Mouse (Mus musculus): ENCODE data around the gene Rbm20. TPM values are rescaled to one million over a fixed set of nuclear protein-coding genes. Genes with fewer than 3 reads are reported as not detected.

Gene Rbm20
- polyA plus RNA-seq, 2 experiments: 0.04 to 0.18 TPM

- TF ChIP-seq CTCF (IDR thresholded peaks at IDR 0.05; ENCODE audit: low read depth) (no peak), EP300 (IDR thresholded peaks at IDR 0.05; ENCODE audit: low read depth) (no peak)
- Histone ChIP-seq H3K4me2 (ENCODE audit: low read depth) (no peak overlapping the region), H3K4me1 (replicated peaks; ENCODE audit: control insufficient read depth in 2 of 2, insufficient read depth in 2 of 2, low read length in 1 of 2) (peaks cover 5 to 8% of the 10 kb centered on the region in 2 experiments), H3K4me3 (ENCODE audit: insufficient read depth in 1 of 2, low read depth in 2 of 2, low read length in 2 of 2) (no peak overlapping the region), H3K36me3 (replicated peaks; ENCODE audit: control insufficient read depth, insufficient read depth, low read depth) (no peaks in the 10 kb centered on the region), H3K9ac (replicated peaks) (no peak overlapping the region), H3K9me3 (ENCODE audit: control insufficient read depth, low read length) (no peaks in the 10 kb centered on the region), H3K27ac (no peak overlapping the region), H3K27me3 (ENCODE audit: control insufficient read depth, insufficient read depth, low read length) (no peaks in the 10 kb centered on the region)
- 77% methylated on average over 8 of the region's 8 CpGs for WGBS (ENCODE audit: insufficient replicate concordance)
- no peak for ATAC-seq (ENCODE audit: insufficient read depth)
- no peak for DNase-seq (ENCODE audit: low read depth in 3 of 3, low spot score in 3 of 3)
These were observed 166.9 kb downstream of the Rbm20 start for GRCm38 (mm10) chr19:53843972-53844371.

GRCm38 (mm10) chr19:53848272-53848995 is 171.3 kb downstream of the Rbm20 start:
- Histone ChIP-seq H3K4me2 (ENCODE audit: low read depth) (no peak overlapping the region), H3K9ac (replicated peaks) (no peak overlapping the region), H3K27me3 (ENCODE audit: control insufficient read depth, insufficient read depth, low read length) (no peaks in the 10 kb centered on the region), H3K9me3 (ENCODE audit: control insufficient read depth, low read length) (no peaks in the 10 kb centered on the region), H3K27ac (no peak overlapping the region), H3K4me3 (ENCODE audit: insufficient read depth in 1 of 2, low read depth in 2 of 2, low read length in 2 of 2) (no peak overlapping the region), H3K4me1 (replicated peaks; ENCODE audit: control insufficient read depth in 2 of 2, insufficient read depth in 2 of 2, low read length in 1 of 2) (peaks cover 7 to 12% of the 10 kb centered on the region in 2 experiments), H3K36me3 (replicated peaks; ENCODE audit: control insufficient read depth, insufficient read depth, low read depth) (no peaks in the 10 kb centered on the region)
- ATAC-seq (ENCODE audit: insufficient read depth) (peak; percentile 76), DNase-seq (ENCODE audit: low read depth in 3 of 3, low spot score in 3 of 3) (peak; percentile 30 to 40 (median 31))
- TF ChIP-seq CTCF (IDR thresholded peaks at IDR 0.05; ENCODE audit: low read depth) (no peak), EP300 (IDR thresholded peaks at IDR 0.05; ENCODE audit: low read depth) (peak; percentile 68)
- WGBS (ENCODE audit: insufficient replicate concordance): 58% methylated on average over 10 of the region's 10 CpGs

- no peak overlapping the region for H3K9ac ChIP-seq (replicated peaks)
- H3K27ac ChIP-seq: no peak overlapping the region
- H3K27me3 ChIP-seq (ENCODE audit: control insufficient read depth, insufficient read depth, low read length): no peaks in the 10 kb centered on the region
- TF ChIP-seq EP300 (IDR thresholded peaks at IDR 0.05; ENCODE audit: low read depth): no peak
- TF ChIP-seq CTCF (IDR thresholded peaks at IDR 0.05; ENCODE audit: low read depth): no peak
- H3K36me3 ChIP-seq (replicated peaks; ENCODE audit: control insufficient read depth, insufficient read depth, low read depth): no peaks in the 10 kb centered on the region
- no peak for ATAC-seq (ENCODE audit: insufficient read depth)
- 65% methylated on average over 18 of the region's 18 CpGs for WGBS (ENCODE audit: insufficient replicate concordance)
- no peak overlapping the region for H3K4me3 ChIP-seq (ENCODE audit: insufficient read depth in 1 of 2, low read depth in 2 of 2, low read length in 2 of 2)
- H3K4me2 ChIP-seq (ENCODE audit: low read depth): no peak overlapping the region
- H3K4me1 ChIP-seq (replicated peaks; ENCODE audit: control insufficient read depth in 2 of 2, insufficient read depth in 2 of 2, low read length in 1 of 2): peaks cover 7 to 12% of the 10 kb centered on the region in 2 experiments
- no peaks in the 10 kb centered on the region for H3K9me3 ChIP-seq (ENCODE audit: control insufficient read depth, low read length)
- no peak for DNase-seq (ENCODE audit: low read depth in 3 of 3, low spot score in 3 of 3)
These were observed 173.2 kb downstream of the Rbm20 start for GRCm38 (mm10) chr19:53850166-53850922.

GRCm38 (mm10) chr19:53851352-53851751 is 174.2 kb downstream of the Rbm20 start:
- Histone ChIP-seq H3K27ac (no peak overlapping the region), H3K4me1 (replicated peaks; ENCODE audit: control insufficient read depth in 2 of 2, insufficient read depth in 2 of 2, low read length in 1 of 2) (peaks cover 7 to 12% of the 10 kb centered on the region in 2 experiments), H3K9me3 (ENCODE audit: control insufficient read depth, low read length) (no peaks in the 10 kb centered on the region), H3K9ac (replicated peaks) (no peak overlapping the region), H3K4me3 (ENCODE audit: insufficient read depth in 1 of 2, low read depth in 2 of 2, low read length in 2 of 2) (no peak overlapping the region), H3K27me3 (ENCODE audit: control insufficient read depth, insufficient read depth, low read length) (no peaks in the 10 kb centered on the region), H3K36me3 (replicated peaks; ENCODE audit: control insufficient read depth, insufficient read depth, low read depth) (no peaks in the 10 kb centered on the region), H3K4me2 (ENCODE audit: low read depth) (no peak overlapping the region)
- TF ChIP-seq CTCF (IDR thresholded peaks at IDR 0.05; ENCODE audit: low read depth) (no peak), EP300 (IDR thresholded peaks at IDR 0.05; ENCODE audit: low read depth) (no peak)
- DNase-seq (ENCODE audit: low read depth in 3 of 3, low spot score in 3 of 3) (no peak), ATAC-seq (ENCODE audit: insufficient read depth) (no peak)
- WGBS (ENCODE audit: insufficient replicate concordance): 82% methylated on average over 13 of the region's 13 CpGs
